Mouse (Mus musculus) liver, postnatal 0 days (tissue): ENCODE measurements around the gene Hoxb9.

Experiments
- CTCF ChIP-seq: sonication (generic); IDR thresholded peaks from 2 replicates; pipeline ENCODE4 v1.5.1; 2016; ENCODE audit warnings: antibody characterized with exemption, low read depth
- EP300 ChIP-seq: IDR thresholded peaks from 2 replicates; pipeline ENCODE4 v1.6.1; 2016; ENCODE audit warnings: antibody characterized with exemption, low read depth, mild to moderate bottlenecking

GRCm38 (mm10) chr11:96260310-96260970 is 10.8 kb upstream of the Hoxb9 start:
- TF ChIP-seq CTCF, result no peak
- no peak for TF ChIP-seq EP300
